ENCODE assay signal across 16 mouse cellular contexts in genomic region chr2:159284100-159284499, GRCm38 (mm10).
A peak's percentile ranks its signal among the peaks of the same experiment; 100 is the strongest.
DNase-seq lines count a peak whose midpoint lies in the region; ATAC-seq lines count a peak whose summit lies in the region.
"Had no signal": no experiment of that assay in that cellular context is flagged by ENCODE, and none has a peak within 500 bp of the region (broad histone marks: within the 10 kb centered on the region; RNA-seq: fewer than 3 reads in every experiment).

No protein-coding gene starts in this region.

- H3K4me1 ChIP-seq in hindbrain, embryonic 16.5 days (ENCODE audit: control insufficient read depth, insufficient read depth, low read depth, low read length) = peaks cover 10% of the 10 kb centered on the region
- H3K4me1 ChIP-seq in hindbrain, embryonic 12.5 days = peaks cover 5% of the 10 kb centered on the region; the same call in 1 of the 2 replicates
- H3K4me1 ChIP-seq in midbrain, embryonic 11.5 days (ENCODE audit: control insufficient read depth, insufficient read depth, low read length) = no peaks in the 10 kb centered on the region
- 0 out of 2 replicates have a peak, but pooled peaks cover 3% of the 10 kb centered on the region for H3K4me1 ChIP-seq in midbrain, embryonic 15.5 days
- H3K4me1 ChIP-seq: liver, embryonic 13.5 days had no signal

- H3K4me3 ChIP-seq in hindbrain, embryonic 16.5 days (ENCODE audit: low read length) = no peak overlapping the region
- no peak overlapping the region for H3K4me3 ChIP-seq in hindbrain, embryonic 12.5 days
- no peak overlapping the region for H3K4me3 ChIP-seq in midbrain, embryonic 11.5 days (ENCODE audit: low read depth, low read length)
- no peak overlapping the region for H3K4me3 ChIP-seq in midbrain, embryonic 15.5 days
- H3K4me3 ChIP-seq: hindbrain, embryonic 15.5 days; liver, embryonic 13.5 days had no signal

- H3K9me3 ChIP-seq in hindbrain, embryonic 16.5 days (ENCODE audit: control insufficient read depth, low read length) = no peaks in the 10 kb centered on the region
- H3K9me3 ChIP-seq in hindbrain, embryonic 12.5 days (replicated peaks) = no peaks in the 10 kb centered on the region
- H3K9me3 ChIP-seq in midbrain, embryonic 11.5 days (ENCODE audit: control insufficient read depth, low read length) = no peaks in the 10 kb centered on the region
- H3K9me3 ChIP-seq in midbrain, embryonic 15.5 days = no peaks in the 10 kb centered on the region
- H3K9me3 ChIP-seq: hindbrain, embryonic 15.5 days; liver, embryonic 13.5 days had no signal

- 0 out of 2 replicates have a peak, but pooled peaks have one; percentile 44 for ATAC-seq in hindbrain, embryonic 16.5 days
- ATAC-seq in hindbrain, embryonic 12.5 days (ENCODE audit: low FRiP score) = no peak
- ATAC-seq in midbrain, embryonic 11.5 days (ENCODE audit: low FRiP score) = no peak
- ATAC-seq in midbrain, embryonic 15.5 days (replicated peaks) = no peak

- no peak overlapping the region for H3K4me2 ChIP-seq in hindbrain, embryonic 16.5 days (ENCODE audit: low read length)
- no peak overlapping the region for H3K4me2 ChIP-seq in hindbrain, embryonic 12.5 days (replicated peaks)
- no peak overlapping the region for H3K4me2 ChIP-seq in midbrain, embryonic 11.5 days
- no peak overlapping the region for H3K4me2 ChIP-seq in midbrain, embryonic 15.5 days
- H3K4me2 ChIP-seq: hindbrain, embryonic 15.5 days; liver, embryonic 13.5 days had no signal

- no peaks in the 10 kb centered on the region for H3K36me3 ChIP-seq in hindbrain, embryonic 16.5 days (ENCODE audit: control insufficient read depth, insufficient read depth, low read length)
- H3K36me3 ChIP-seq in hindbrain, embryonic 12.5 days = no peaks in the 10 kb centered on the region
- no peaks in the 10 kb centered on the region for H3K36me3 ChIP-seq in midbrain, embryonic 11.5 days (ENCODE audit: control insufficient read depth, insufficient read depth, low read length)
- no peaks in the 10 kb centered on the region for H3K36me3 ChIP-seq in midbrain, embryonic 15.5 days (replicated peaks)
- H3K36me3 ChIP-seq: hindbrain, embryonic 15.5 days; liver, embryonic 13.5 days had no signal

- WGBS in hindbrain, embryonic 16.5 days = 50% methylated on average over 5 of the region's 5 CpGs
- WGBS in hindbrain, embryonic 12.5 days = 67% methylated on average over 5 of the region's 5 CpGs
- whole genome bisulfite sequencing in midbrain, embryonic 11.5 days = 82% methylated on average over 5 of the region's 5 CpGs
- WGBS in midbrain, embryonic 15.5 days = 64% methylated on average over 5 of the region's 5 CpGs

- no peak overlapping the region for H3K27ac ChIP-seq in hindbrain, embryonic 16.5 days (ENCODE audit: low read depth, low read length)
- no peak overlapping the region for H3K27ac ChIP-seq in hindbrain, embryonic 12.5 days
- no peak overlapping the region for H3K27ac ChIP-seq in midbrain, embryonic 11.5 days (ENCODE audit: low read depth, low read length)
- no peak overlapping the region for H3K27ac ChIP-seq in midbrain, embryonic 15.5 days
- H3K27ac ChIP-seq: hindbrain, embryonic 15.5 days; liver, embryonic 13.5 days had no signal

- H3K9ac ChIP-seq in hindbrain, embryonic 16.5 days (ENCODE audit: low read depth, low read length) = no peak overlapping the region
- no peak overlapping the region for H3K9ac ChIP-seq in hindbrain, embryonic 12.5 days
- no peak overlapping the region for H3K9ac ChIP-seq in midbrain, embryonic 11.5 days (ENCODE audit: low read length)
- H3K9ac ChIP-seq in midbrain, embryonic 15.5 days = no peak overlapping the region
- H3K9ac ChIP-seq: hindbrain, embryonic 15.5 days; liver, embryonic 13.5 days had no signal

- DNase-seq in cerebellum, postnatal 36 days = peak; percentile 26 to 34
- DNase-seq in cerebellum, adult 9-10 months = no peak
- DNase-seq in midbrain, embryonic 11.5 days (ENCODE audit: low spot score, missing footprints) = peak; percentile 64
- peak; percentile 14 to 22 for DNase-seq in layer of hippocampus, postnatal 10 days (ENCODE audit: low spot score in 2 of 2)
- DNase-seq in embryo, embryonic 10.5 days (ENCODE audit: low spot score) = no peak
- DNase-seq: adrenal gland, adult 2 months; cerebellum, adult 18-20 months; kidney, adult 18-20 months; kidney, postnatal 10 days; liver, embryonic 13.5 days; spleen, adult 18-20 months; thymus, adult 2 months had no signal

- H3K27me3 ChIP-seq in hindbrain, embryonic 16.5 days (replicated peaks; ENCODE audit: control insufficient read depth, insufficient read depth, low read length) = no peaks in the 10 kb centered on the region
- no peaks in the 10 kb centered on the region; the same call in 1 of the 2 replicates for H3K27me3 ChIP-seq in hindbrain, embryonic 12.5 days
- no peaks in the 10 kb centered on the region for H3K27me3 ChIP-seq in midbrain, embryonic 11.5 days (ENCODE audit: control insufficient read depth, insufficient read depth, low read length)
- H3K27me3 ChIP-seq in midbrain, embryonic 15.5 days (replicated peaks) = no peaks in the 10 kb centered on the region
- H3K27me3 ChIP-seq: hindbrain, embryonic 15.5 days; liver, embryonic 13.5 days had no signal

Comparison
In these comparisons a context has a peak if more than half of its experiments do, and no peak if none do; other contexts are left out.
1. DNase-seq: peak in cerebellum, postnatal 36 days (2 of 2), midbrain, embryonic 11.5 days (single experiment) and layer of hippocampus, postnatal 10 days (2 of 2); none in cerebellum, adult 9-10 months (single experiment) and embryo, embryonic 10.5 days (single experiment).